Mouse (Mus musculus): Measurements from ENCODE around the gene Gdpd1. TPM values are rescaled to one million over a fixed set of nuclear protein-coding genes. Genes with fewer than 3 reads are reported as not detected.

Gdpd1 gene
- total and polyA plus RNA-seq, 3 experiments, result 7.9 to 11.2 TPM; not detected in 1

- TF ChIP-seq E2F4 (IDR thresholded peaks at IDR 0.05; ENCODE audit: borderline replicate concordance, low read depth, low read length), result no peak
- peak; percentile 93 for TF ChIP-seq ZMIZ1 (IDR thresholded peaks at IDR 0.05; ENCODE audit: low read depth, low read length)
- TF ChIP-seq CHD1 (IDR thresholded peaks at IDR 0.05; ENCODE audit: low read depth, low read length), result no peak
Measured at GRCm38 (mm10) chr11:87073866-87074440, at the start of gene Gdpd1 (continued).

GRCm38 (mm10) chr11:87121864-87122263 lies 48.0 kb upstream of the Gdpd1 start:
- Histone ChIP-seq H3K9ac (ENCODE audit: control insufficient read depth, low read depth, low read length, poor library complexity, severe bottlenecking) (no peak overlapping the region), H3K79me2 (ENCODE audit: control insufficient read depth, insufficient read depth, low read length, poor library complexity) (no peaks in the 10 kb centered on the region; the same call in 1 of the 2 replicates), H3K27ac (ENCODE audit: control insufficient read depth, low read depth, low read length) (no peak overlapping the region), H3K36me3 (ENCODE audit: control insufficient read depth in 1 of 2, insufficient read depth in 2 of 2, low read length in 2 of 2) (peaks cover 21 to 48% of the 10 kb centered on the region in 2 experiments), H3K27me3 (ENCODE audit: control insufficient read depth in 1 of 2, insufficient read depth in 2 of 2, low read length in 2 of 2) (no peaks in the 10 kb centered on the region), H3K4me1 (ENCODE audit: control insufficient read depth in 1 of 2, insufficient read depth in 2 of 2, low read length in 2 of 2) (peaks cover 6% of the 10 kb centered on the region in 2 experiments; a peak in 1 of 4 replicates), H3K4me3 (ENCODE audit: control insufficient read depth in 1 of 2, insufficient read depth in 1 of 2, low read depth in 2 of 2, low read length in 2 of 2) (no peak overlapping the region), H3K9me3 (replicated peaks; ENCODE audit: insufficient read depth, low read length) (no peaks in the 10 kb centered on the region)
- peak; percentile 50 for DNase-seq (ENCODE audit: low read depth, low spot score)
- TF ChIP-seq ZC3H11A (IDR thresholded peaks at IDR 0.05; ENCODE audit: low read depth, low read length) (no peak), USF1 (IDR thresholded peaks at IDR 0.05; ENCODE audit: low read depth, low read length) (no peak), MAZ (IDR thresholded peaks at IDR 0.05; ENCODE audit: low read depth, low read length) (no peak), MAFK (IDR thresholded peaks at IDR 0.05; ENCODE audit: borderline replicate concordance, low read depth, low read length) (no peak), MYC (IDR thresholded peaks at IDR 0.05; ENCODE audit: low read depth, low read length) (no peak), ZMIZ1 (IDR thresholded peaks at IDR 0.05; ENCODE audit: low read depth, low read length) (no peak), BHLHE40 (IDR thresholded peaks at IDR 0.05; ENCODE audit: borderline replicate concordance, low read depth, low read length) (no peak)

GRCm38 (mm10) chr11:87110172-87110909 lies 36.5 kb upstream of the Gdpd1 start:
- Histone ChIP-seq H3K27ac (ENCODE audit: control insufficient read depth, low read depth, low read length) (peak overlapping the region; percentile 96), H3K4me1 (ENCODE audit: control insufficient read depth in 1 of 2, insufficient read depth in 2 of 2, low read length in 2 of 2) (peaks cover 3 to 7% of the 10 kb centered on the region in 2 experiments; a peak in 3 of 4 replicates), H3K9me3 (replicated peaks; ENCODE audit: insufficient read depth, low read length) (no peaks in the 10 kb centered on the region), H3K27me3 (ENCODE audit: control insufficient read depth in 1 of 2, insufficient read depth in 2 of 2, low read length in 2 of 2) (no peaks in the 10 kb centered on the region), H3K9ac (ENCODE audit: control insufficient read depth, low read depth, low read length, poor library complexity, severe bottlenecking) (peak overlapping the region; percentile 89), H3K36me3 (ENCODE audit: control insufficient read depth in 1 of 2, insufficient read depth in 2 of 2, low read length in 2 of 2) (peaks cover 23 to 30% of the 10 kb centered on the region in 2 experiments), H3K4me3 (ENCODE audit: control insufficient read depth in 1 of 2, insufficient read depth in 1 of 2, low read depth in 2 of 2, low read length in 2 of 2) (peak overlapping the region; percentile 70 to 86), H3K79me2 (ENCODE audit: control insufficient read depth, insufficient read depth, low read length, poor library complexity) (peaks cover 32% of the 10 kb centered on the region)
- TF ChIP-seq RCOR1 (IDR thresholded peaks at IDR 0.05; ENCODE audit: low read depth, low read length) (peak; percentile 54; the same call in 1 of the 2 replicates), GABPA (IDR thresholded peaks at IDR 0.05; ENCODE audit: low read depth, low read length) (no peak), EP300 (IDR thresholded peaks at IDR 0.05; ENCODE audit: low read depth in 1 of 2, low read length in 2 of 2) (peak in 1 of 2 experiments; percentile 35; a peak in 1 of 4 replicates), MXI1 (IDR thresholded peaks at IDR 0.05; ENCODE audit: low read depth, low read length) (0 out of 2 replicates have a peak, but pooled peaks have one; percentile 45), MAX (IDR thresholded peaks at IDR 0.05; ENCODE audit: low read length) (no peak), SIN3A (IDR thresholded peaks at IDR 0.05; ENCODE audit: low read length) (peak; percentile 51), TAL1 (IDR thresholded peaks at IDR 0.05; ENCODE audit: low read length) (no peak), ETS1 (IDR thresholded peaks at IDR 0.05; ENCODE audit: low read depth, low read length) (0 out of 2 replicates have a peak, but pooled peaks have one; percentile 5), CHD1 (IDR thresholded peaks at IDR 0.05; ENCODE audit: low read depth, low read length) (peak; percentile 91), UBTF (IDR thresholded peaks at IDR 0.05; ENCODE audit: borderline replicate concordance, insufficient read depth, low read depth, low read length) (no peak), ZNF384 (IDR thresholded peaks at IDR 0.05; ENCODE audit: low read depth, low read length) (no peak), GATA1 (IDR thresholded peaks at IDR 0.05; ENCODE audit: low read depth, low read length) (peak; percentile 50; the same call in 1 of the 2 replicates), TBP (IDR thresholded peaks at IDR 0.05; ENCODE audit: low read depth, low read length) (0 out of 2 replicates have a peak, but pooled peaks have one; percentile 9)
- DNase-seq (ENCODE audit: low read depth, low spot score), result peak; percentile 76

Measured in MEL (cell line).